7 mouse cellular contexts compared by ENCODE assay signal in genomic region chr10:120857531-120858001, GRCm38 (mm10). TPM values are rescaled to one million over a fixed set of nuclear protein-coding genes. Genes with fewer than 3 reads are reported as not detected.
DNase-seq lines count a peak whose midpoint lies in the region; ATAC-seq and TF ChIP-seq lines count a peak whose summit lies in the region.

No protein-coding gene starts in this region.

- H3K4me3 ChIP-seq in MEL (ENCODE audit: control insufficient read depth in 1 of 2, insufficient read depth in 1 of 2, low read depth in 2 of 2, low read length in 2 of 2): no peak overlapping the region
- peak overlapping the region; percentile 24 for H3K4me3 ChIP-seq in forebrain, embryonic 10.5 days
- H3K4me3 ChIP-seq in liver, postnatal 0 days (ENCODE audit: low read depth, low read length): peak overlapping the region; percentile 24
- H3K4me3 ChIP-seq in neural tube, embryonic 13.5 days: peak overlapping the region; percentile 22

- peak overlapping the region; percentile 44 for H3K4me2 ChIP-seq in liver, postnatal 0 days (ENCODE audit: low read depth, low read length)
- H3K4me2 ChIP-seq in neural tube, embryonic 13.5 days: peak overlapping the region; percentile 38

- TF ChIP-seq EP300 in MEL (IDR thresholded peaks at IDR 0.05; ENCODE audit: low read depth in 1 of 2, low read length in 2 of 2): no peak
- TF ChIP-seq EP300 in liver, postnatal 0 days (IDR thresholded peaks at IDR 0.05; ENCODE audit: low read depth): no peak

- H3K79me2 ChIP-seq in MEL (ENCODE audit: control insufficient read depth, insufficient read depth, low read length, poor library complexity): no peaks in the 10 kb centered on the region

- H3K27me3 ChIP-seq in MEL (ENCODE audit: control insufficient read depth in 1 of 2, insufficient read depth in 2 of 2, low read length in 2 of 2): no peaks in the 10 kb centered on the region; a peak in 2 of 4 replicates
- no peaks in the 10 kb centered on the region for H3K27me3 ChIP-seq in forebrain, embryonic 10.5 days (ENCODE audit: poor library complexity, severe bottlenecking)
- no peaks in the 10 kb centered on the region for H3K27me3 ChIP-seq in liver, postnatal 0 days (ENCODE audit: insufficient read depth, low read length)
- no peaks in the 10 kb centered on the region for H3K27me3 ChIP-seq in neural tube, embryonic 13.5 days

- H3K36me3 ChIP-seq in MEL (ENCODE audit: control insufficient read depth in 1 of 2, insufficient read depth in 2 of 2, low read length in 2 of 2): no peaks in the 10 kb centered on the region
- peaks cover 10% of the 10 kb centered on the region for H3K36me3 ChIP-seq in forebrain, embryonic 10.5 days (replicated peaks)
- H3K36me3 ChIP-seq in liver, postnatal 0 days (replicated peaks; ENCODE audit: insufficient read depth, low read length): no peaks in the 10 kb centered on the region
- no peaks in the 10 kb centered on the region for H3K36me3 ChIP-seq in neural tube, embryonic 13.5 days

- ATAC-seq in CD4-positive, CD25-positive, alpha-beta regulatory T cell, adult 4 months: peak; percentile 97
- peak; percentile 88 for ATAC-seq in inflammation-experienced regulatory T-cells, adult 6 months
- ATAC-seq in liver, postnatal 0 days: peak; percentile 76
- ATAC-seq in neural tube, embryonic 13.5 days (ENCODE audit: low read depth): 0 out of 2 replicates have a peak, but pooled peaks have one; percentile 61

- H3K9me3 ChIP-seq in MEL (replicated peaks; ENCODE audit: insufficient read depth, low read length): no peaks in the 10 kb centered on the region
- peaks cover 4% of the 10 kb centered on the region; the same call in 1 of the 2 replicates for H3K9me3 ChIP-seq in forebrain, embryonic 10.5 days
- no peaks in the 10 kb centered on the region for H3K9me3 ChIP-seq in liver, postnatal 0 days (ENCODE audit: low read length)
- H3K9me3 ChIP-seq in neural tube, embryonic 13.5 days: no peaks in the 10 kb centered on the region

- peak; percentile 37 for DNase-seq in MEL (ENCODE audit: low read depth, low spot score)
- DNase-seq in forebrain, embryonic 10.5 days (ENCODE audit: extremely low spot score, low spot score): peak; percentile 66
- peak; percentile 67 for DNase-seq in liver, postnatal 0 days
- DNase-seq in right cerebral cortex, postnatal 10 days (ENCODE audit: low spot score in 2 of 2): no peak

- peak; percentile 48 to 70 (median 58) for TF ChIP-seq CTCF in MEL (IDR thresholded peaks at IDR 0.05 in 2 of 3, conservative IDR thresholded peaks at IDR 0.05 in 1 of 3; ENCODE audit: control insufficient read depth in 1 of 3, insufficient read depth in 1 of 3, low read depth in 2 of 3, low read length in 3 of 3, poor library complexity in 1 of 3, severe bottlenecking in 1 of 3)
- peak; percentile 69 for TF ChIP-seq CTCF in liver, postnatal 0 days (IDR thresholded peaks at IDR 0.05; ENCODE audit: low read depth)

- no peak overlapping the region for H3K9ac ChIP-seq in MEL (ENCODE audit: control insufficient read depth, low read depth, low read length, poor library complexity, severe bottlenecking)
- no peak overlapping the region for H3K9ac ChIP-seq in liver, postnatal 0 days (replicated peaks)
- no peak overlapping the region for H3K9ac ChIP-seq in neural tube, embryonic 13.5 days

- TF ChIP-seq RAD21 in MEL (IDR thresholded peaks at IDR 0.05; ENCODE audit: low read depth, low read length): peak; percentile 30

- H3K4me1 ChIP-seq in MEL (ENCODE audit: control insufficient read depth in 1 of 2, insufficient read depth in 2 of 2, low read length in 2 of 2): no peaks in the 10 kb centered on the region
- peaks cover 57% of the 10 kb centered on the region for H3K4me1 ChIP-seq in forebrain, embryonic 10.5 days
- H3K4me1 ChIP-seq in liver, postnatal 0 days (ENCODE audit: insufficient read depth): no peaks in the 10 kb centered on the region
- peaks cover 7% of the 10 kb centered on the region for H3K4me1 ChIP-seq in neural tube, embryonic 13.5 days (replicated peaks)

- no peak overlapping the region for H3K27ac ChIP-seq in MEL (ENCODE audit: control insufficient read depth, low read depth, low read length)
- H3K27ac ChIP-seq in forebrain, embryonic 10.5 days: peak overlapping the region; percentile 79
- no peak overlapping the region for H3K27ac ChIP-seq in liver, postnatal 0 days (ENCODE audit: low read depth)
- H3K27ac ChIP-seq in neural tube, embryonic 13.5 days (replicated peaks): no peak overlapping the region

- no peak for TF ChIP-seq POLR2A in MEL (IDR thresholded peaks at IDR 0.05; ENCODE audit: control insufficient read depth in 1 of 2, insufficient read depth in 1 of 2, low read depth in 1 of 2, low read length in 2 of 2, poor library complexity in 1 of 2)

- 40% methylated on average over 13 of the region's 13 CpGs for WGBS in forebrain, embryonic 10.5 days
- 42% methylated on average over 13 of the region's 13 CpGs for WGBS in liver, postnatal 0 days (ENCODE audit: insufficient replicate concordance)
- WGBS in neural tube, embryonic 13.5 days: 45% methylated on average over 13 of the region's 13 CpGs

TF ChIP-seq in MEL, 35 proteins besides CTCF, POLR2A, EP300 and RAD21:
- peak; percentile 42; the same call in 1 of the 2 replicates for TF ChIP-seq SMC3 (IDR thresholded peaks at IDR 0.05; ENCODE audit: low read depth, low read length)
- no peak for TF ChIP-seq USF1 (IDR thresholded peaks at IDR 0.05; ENCODE audit: low read depth, low read length)

RNA-seq across cellular contexts. Expression of gene Msrb3, which starts 41.3 kb away (rescaled TPM):
- under 1 TPM; 0.48 to 0.61 TPM for polyA plus RNA-seq in CD4-positive, CD25-positive, alpha-beta regulatory T cell, adult 4 months (2017; shearing (Covaris generic))
- 0.13 and 0.15 TPM in 2 replicates for total RNA-seq in MEL (2012; rRNA removed)
- polyA plus RNA-seq in MEL (2012; ENCODE audit: insufficient read depth in 1 of 2, insufficient read length in 2 of 2, low read depth in 1 of 2, low replicate concordance in 2 of 2, missing spikeins in 1 of 2): under 1 TPM in 1 of 2 experiments, not detected in 1; 0.15 TPM
- 4.9 and 5.7 TPM in 2 replicates for polyA plus RNA-seq in forebrain, embryonic 10.5 days (2016; fragmentation: Nextera tagmentation; extraction: Ambion mirVana)
- under 1 TPM in 2 of 3 experiments, not detected in 1; 0.17 to 0.48 TPM for polyA plus RNA-seq in inflammation-experienced regulatory T-cells, adult 6 months (2017; shearing (Covaris generic))
- 2.5 and 2.7 TPM in 2 replicates for polyA plus RNA-seq in liver, postnatal 0 days (2015; fragmentation: Nextera tagmentation; extraction: Ambion mirVana)
- polyA plus RNA-seq in neural tube, embryonic 13.5 days (2015; fragmentation: Nextera tagmentation; extraction: Ambion mirVana): 1.0 and 1.8 TPM in 2 replicates

Comparison
In these comparisons a context has a peak if more than half of its experiments do, and no peak if none do; other contexts are left out.
1. DNase-seq: peak in MEL (single experiment), forebrain, embryonic 10.5 days (single experiment) and liver, postnatal 0 days (single experiment); none in right cerebral cortex, postnatal 10 days (0 of 2).
2. H3K4me3 ChIP-seq: peak in forebrain, embryonic 10.5 days (single experiment), liver, postnatal 0 days (single experiment) and neural tube, embryonic 13.5 days (single experiment); none in MEL (0 of 2).
3. Peak in every context shown above with its lines, with median percentiles within 50 percentile points of each other: ATAC-seq.